ENCODE assay signal across 18 mouse cellular contexts in genomic region chr8:72756031-72756430, GRCm38 (mm10). TPM values are rescaled to one million over a fixed set of nuclear protein-coding genes. Genes with fewer than 3 reads are reported as not detected.
A peak's percentile ranks its signal among the peaks of the same experiment; 100 is the strongest.
DNase-seq lines count a peak whose midpoint lies in the region; ATAC-seq and TF ChIP-seq lines count a peak whose summit lies in the region.
"Had no signal": no experiment of that assay in that cellular context is flagged by ENCODE, and none has a peak within 500 bp of the region (broad histone marks: within the 10 kb centered on the region; RNA-seq: fewer than 3 reads in every experiment).

No protein-coding gene starts in this region.

- H3K36me3 ChIP-seq in heart, embryonic 10.5 days = peaks cover 78% of the 10 kb centered on the region
- H3K36me3 ChIP-seq in liver, postnatal 0 days (replicated peaks; ENCODE audit: insufficient read depth, low read length) = peaks cover 47% of the 10 kb centered on the region
- peaks cover 68% of the 10 kb centered on the region for H3K36me3 ChIP-seq in liver, embryonic 12.5 days
- peaks cover 59% of the 10 kb centered on the region for H3K36me3 ChIP-seq in thymus, adult 2 months (ENCODE audit: control insufficient read depth, insufficient read depth, low read length)

- peaks cover 1% of the 10 kb centered on the region; the same call in 1 of the 2 replicates for H3K4me1 ChIP-seq in heart, embryonic 10.5 days
- no peaks in the 10 kb centered on the region for H3K4me1 ChIP-seq in liver, postnatal 0 days (ENCODE audit: insufficient read depth)
- no peaks in the 10 kb centered on the region for H3K4me1 ChIP-seq in liver, embryonic 12.5 days
- peaks cover under 1% of the 10 kb centered on the region for H3K4me1 ChIP-seq in thymus, adult 2 months (replicated peaks; ENCODE audit: control insufficient read depth, insufficient read depth, low read length)
- H3K4me1 ChIP-seq: embryonic facial prominence, embryonic 15.5 days; forebrain, embryonic 10.5 days; liver, embryonic 13.5 days had no signal

- DNase-seq in heart, embryonic 10.5 days (ENCODE audit: low spot score) = peak; percentile 58
- no peak for DNase-seq in heart, postnatal 25 days (ENCODE audit: low spot score)
- peak; percentile 8 for DNase-seq in liver, postnatal 0 days
- DNase-seq in thymus, adult 2 months = peak; percentile 0
- DNase-seq in thymus, postnatal 14 days = no peak
- DNase-seq in Muller cell, postnatal 12 days (ENCODE audit: inconsistent ontology term) = no peak
- DNase-seq: adrenal gland, adult 2 months; embryo, embryonic 11 days; kidney, adult 8-10 months; layer of hippocampus, postnatal 36 days; left cerebral cortex, postnatal 4 days; liver, embryonic 13.5 days; retina, postnatal 1 day had no signal

- ATAC-seq in liver, postnatal 0 days = no peak
- no peak for ATAC-seq in liver, embryonic 12.5 days

- no peak overlapping the region for H3K27ac ChIP-seq in heart, embryonic 10.5 days
- no peak overlapping the region for H3K27ac ChIP-seq in liver, postnatal 0 days (ENCODE audit: low read depth)
- H3K27ac ChIP-seq in liver, embryonic 12.5 days = no peak overlapping the region
- H3K27ac ChIP-seq in thymus, adult 2 months (ENCODE audit: control insufficient read depth, insufficient read depth, low read length) = no peak overlapping the region
- H3K27ac ChIP-seq: embryonic facial prominence, embryonic 15.5 days; forebrain, embryonic 10.5 days; liver, embryonic 13.5 days had no signal

- H3K4me2 ChIP-seq in liver, postnatal 0 days (ENCODE audit: low read depth, low read length) = no peak overlapping the region
- H3K4me2 ChIP-seq in liver, embryonic 12.5 days = no peak overlapping the region
- H3K4me2 ChIP-seq: embryonic facial prominence, embryonic 15.5 days; liver, embryonic 13.5 days; midbrain, embryonic 11.5 days had no signal

- no peaks in the 10 kb centered on the region for H3K27me3 ChIP-seq in heart, embryonic 10.5 days (ENCODE audit: insufficient read depth, poor library complexity, severe bottlenecking)
- no peaks in the 10 kb centered on the region for H3K27me3 ChIP-seq in liver, postnatal 0 days (ENCODE audit: insufficient read depth, low read length)
- no peaks in the 10 kb centered on the region for H3K27me3 ChIP-seq in liver, embryonic 12.5 days (replicated peaks)
- no peaks in the 10 kb centered on the region for H3K27me3 ChIP-seq in thymus, adult 2 months (ENCODE audit: control insufficient read depth, insufficient read depth, low read length)
- H3K27me3 ChIP-seq: embryonic facial prominence, embryonic 15.5 days; liver, embryonic 13.5 days had no signal

- no peak for TF ChIP-seq POLR2A in thymus, adult 2 months (IDR thresholded peaks at IDR 0.05; ENCODE audit: control insufficient read depth, extremely low read depth, insufficient read depth, low read length, poor library complexity)

- H3K4me3 ChIP-seq in heart, embryonic 10.5 days = no peak overlapping the region
- no peak overlapping the region for H3K4me3 ChIP-seq in liver, postnatal 0 days (ENCODE audit: low read depth, low read length)
- no peak overlapping the region for H3K4me3 ChIP-seq in liver, embryonic 12.5 days
- H3K4me3 ChIP-seq in thymus, adult 2 months (ENCODE audit: control insufficient read depth, insufficient read depth, low read length) = no peak overlapping the region
- H3K4me3 ChIP-seq: embryonic facial prominence, embryonic 15.5 days; forebrain, embryonic 10.5 days; liver, embryonic 13.5 days had no signal

- 89% methylated on average over 2 of the region's 2 CpGs for WGBS in heart, embryonic 10.5 days
- WGBS in liver, postnatal 0 days (ENCODE audit: insufficient replicate concordance) = 87% methylated on average over 2 of the region's 2 CpGs
- 92% methylated on average over 2 of the region's 2 CpGs for WGBS in liver, embryonic 12.5 days (ENCODE audit: insufficient replicate concordance)
- 98% methylated on average over 2 of the region's 2 CpGs for WGBS in thymus, adult 2 months

- intact Hi-C loops in heart, postnatal 25 days (cut with DNase I) = no loop called here

- TF ChIP-seq CTCF in liver, postnatal 0 days (IDR thresholded peaks at IDR 0.05; ENCODE audit: low read depth) = no peak
- TF ChIP-seq CTCF in thymus, adult 2 months (IDR thresholded peaks at IDR 0.05; ENCODE audit: borderline replicate concordance, control insufficient read depth, extremely low read depth, insufficient read depth, low read length, poor library complexity) = no peak

- H3K9me3 ChIP-seq in heart, embryonic 10.5 days = no peaks in the 10 kb centered on the region
- H3K9me3 ChIP-seq in liver, postnatal 0 days (ENCODE audit: low read length) = no peaks in the 10 kb centered on the region
- H3K9me3 ChIP-seq in liver, embryonic 12.5 days (replicated peaks) = no peaks in the 10 kb centered on the region
- H3K9me3 ChIP-seq: embryonic facial prominence, embryonic 15.5 days; forebrain, embryonic 10.5 days; G1E; liver, embryonic 13.5 days had no signal

- no peak for TF ChIP-seq EP300 in liver, postnatal 0 days (IDR thresholded peaks at IDR 0.05; ENCODE audit: low read depth)

- H3K9ac ChIP-seq in liver, postnatal 0 days (replicated peaks) = no peak overlapping the region
- no peak overlapping the region for H3K9ac ChIP-seq in liver, embryonic 12.5 days
- H3K9ac ChIP-seq: embryonic facial prominence, embryonic 15.5 days; liver, embryonic 13.5 days had no signal

RNA-seq across cellular contexts. Expression of gene F2rl3, which starts 5.6 kb away (rescaled TPM):
- polyA plus RNA-seq in heart, embryonic 10.5 days (2016; fragmentation: Nextera tagmentation; extraction: Ambion mirVana) = 1.1 and 2.3 TPM in 2 replicates
- 1 to 10 TPM; 1.3 to 1.9 TPM for total RNA-seq in heart, postnatal 25 days (2021)
- 2.6 and 3.3 TPM in 2 replicates for polyA plus RNA-seq in liver, postnatal 0 days (2015; fragmentation: Nextera tagmentation; extraction: Ambion mirVana)
- 6.6 TPM in 2 replicates for polyA plus RNA-seq in liver, embryonic 12.5 days (2016; fragmentation: Nextera tagmentation; extraction: Ambion mirVana)
- 18.8 and 24.9 TPM in 2 replicates for polyA plus RNA-seq in thymus, adult 2 months (2012; rRNA removed)
- polyA plus RNA-seq: G1E had no signal

RNA-seq across cellular contexts. Expression of gene Sin3b, which starts 32.9 kb away (rescaled TPM):
- polyA plus RNA-seq in heart, embryonic 10.5 days (2016; fragmentation: Nextera tagmentation; extraction: Ambion mirVana) = 151 and 158 TPM in 2 replicates
- total RNA-seq in heart, postnatal 25 days (2021) = 10 to 100 TPM; 77.1 to 78.3 TPM
- 81.1 and 87.7 TPM in 2 replicates for polyA plus RNA-seq in liver, postnatal 0 days (2015; fragmentation: Nextera tagmentation; extraction: Ambion mirVana)
- polyA plus RNA-seq in liver, embryonic 12.5 days (2016; fragmentation: Nextera tagmentation; extraction: Ambion mirVana) = 73.0 and 80.0 TPM in 2 replicates
- polyA plus RNA-seq in thymus, adult 2 months (2012; rRNA removed) = 394 and 423 TPM in 2 replicates

Comparison
In these comparisons a context has a peak if more than half of its experiments do, and no peak if none do; other contexts are left out.
1. DNase-seq: peak in heart, embryonic 10.5 days (single experiment), liver, postnatal 0 days (single experiment) and thymus, adult 2 months (single experiment); none in heart, postnatal 25 days (single experiment), thymus, postnatal 14 days (single experiment) and Muller cell, postnatal 12 days (single experiment).